Mouse (Mus musculus): Measurements from ENCODE around the gene Ubac2. TPM values are rescaled to one million over a fixed set of nuclear protein-coding genes. Genes with fewer than 3 reads are reported as not detected.

Ubac2 gene
- polyA plus RNA-seq, 1 experiment from 2014 or later = 51.1 TPM

DNA sequence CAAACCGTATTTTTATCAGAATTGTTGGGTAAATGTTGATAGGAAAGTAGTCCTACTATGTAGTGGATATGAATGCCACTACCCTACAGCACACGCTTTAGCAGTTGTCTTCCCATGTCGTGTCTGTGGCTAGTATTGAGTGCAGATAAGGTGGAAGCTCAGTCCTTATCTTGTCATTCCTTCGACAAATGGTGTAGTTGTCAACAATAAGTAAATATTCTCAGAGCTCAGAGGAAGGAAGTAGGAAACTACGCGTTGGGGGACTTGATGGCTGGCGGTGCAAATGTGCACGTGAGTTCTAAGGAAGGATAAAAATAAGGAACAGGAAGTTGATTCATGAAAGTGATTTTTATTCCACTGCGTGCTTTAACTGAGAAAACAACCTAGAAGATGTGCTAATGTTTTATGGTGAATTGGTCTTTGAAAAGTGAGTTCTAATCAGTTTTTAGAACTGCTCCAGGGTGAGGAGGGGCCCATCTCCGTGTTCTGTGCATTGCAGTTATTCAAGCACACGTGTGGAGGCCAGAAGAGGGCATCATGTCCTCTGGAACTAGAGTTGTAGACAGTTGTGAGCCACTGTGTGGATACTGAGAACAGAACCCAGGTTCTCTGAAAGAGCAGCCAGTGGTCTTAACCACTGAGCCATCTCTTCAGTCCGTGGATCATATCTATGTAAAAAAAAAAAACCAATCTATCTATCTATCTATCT is 51.0 kb downstream of the Ubac2 start:
- Histone ChIP-seq H3K9ac (no peak overlapping the region), H3K36me3 (peaks cover 6% of the 10 kb centered on the region; the same call in 1 of the 2 replicates), H3K27me3 (no peaks in the 10 kb centered on the region), H3K9me3 (no peaks in the 10 kb centered on the region), H3K4me2 (no peak overlapping the region), H3K4me3 (no peak overlapping the region), H3K27ac (replicated peaks) (no peak overlapping the region), H3K4me1 (replicated peaks) (no peaks in the 10 kb centered on the region)
- no peak for ATAC-seq (ENCODE audit: low FRiP score, low read depth)
- WGBS = 89% methylated on average over 12 of the region's 12 CpGs

DNA sequence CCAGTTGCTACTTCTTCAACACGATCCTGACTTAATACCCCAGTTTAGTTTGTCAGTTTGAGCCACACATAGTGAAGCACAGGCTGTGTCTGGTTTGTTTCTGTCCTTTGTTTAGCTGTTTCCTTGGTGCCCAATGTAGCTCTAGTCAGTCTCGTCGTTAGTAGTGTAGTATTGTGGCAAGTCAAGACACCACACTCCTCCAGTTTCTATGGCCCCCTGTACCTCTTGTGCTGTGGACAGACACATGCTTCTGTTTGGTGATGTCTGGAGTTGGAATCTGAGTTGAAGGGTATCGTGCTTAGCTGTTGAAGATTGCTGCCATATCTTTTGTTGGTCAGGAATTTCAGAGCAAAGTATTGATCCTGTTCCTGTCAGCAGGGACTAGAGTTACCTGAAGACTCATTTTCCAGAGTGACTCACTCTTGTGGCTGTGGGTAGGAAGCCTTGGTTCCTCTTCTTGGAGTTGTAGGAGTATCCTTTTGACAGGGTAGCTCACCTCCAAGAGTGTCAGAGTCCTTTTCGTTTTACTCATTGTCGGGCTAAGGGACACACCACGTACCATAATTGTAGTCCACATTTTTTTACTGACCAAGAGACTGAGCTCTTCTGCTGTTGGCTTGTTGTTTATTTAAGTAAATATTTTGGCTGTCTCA is 52.4 kb downstream of the Ubac2 start:
- H3K9ac ChIP-seq = no peak overlapping the region
- WGBS = 81% methylated on average over 7 of the region's 7 CpGs
- no peaks in the 10 kb centered on the region for H3K9me3 ChIP-seq
- H3K27me3 ChIP-seq = no peaks in the 10 kb centered on the region
- no peaks in the 10 kb centered on the region for H3K4me1 ChIP-seq (replicated peaks)
- H3K27ac ChIP-seq (replicated peaks) = no peak overlapping the region
- no peak for ATAC-seq (ENCODE audit: low FRiP score, low read depth)
- H3K36me3 ChIP-seq = peaks cover 8% of the 10 kb centered on the region; the same call in 1 of the 2 replicates
- no peak overlapping the region for H3K4me2 ChIP-seq
- H3K4me3 ChIP-seq = no peak overlapping the region

DNA sequence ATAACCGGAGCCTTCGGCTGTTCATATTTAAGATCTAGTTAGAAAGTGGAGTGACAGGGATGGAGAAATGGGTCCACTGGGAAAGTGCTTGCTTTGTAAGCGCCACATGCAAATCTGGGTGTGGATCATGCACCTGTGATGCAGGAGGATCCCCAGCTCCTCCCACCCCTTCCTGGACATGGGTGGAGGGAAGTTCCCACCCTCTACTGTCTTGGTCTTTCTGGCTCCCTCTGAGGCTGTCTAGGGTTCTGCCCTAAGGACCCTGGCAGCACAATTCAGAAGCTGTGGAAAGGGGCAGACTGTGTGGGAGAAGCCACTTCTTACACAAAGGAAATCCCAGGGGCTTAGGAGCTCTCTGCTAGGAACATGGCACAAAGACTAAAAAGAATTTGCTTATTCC is 53.2 kb downstream of the Ubac2 start:
- ATAC-seq (ENCODE audit: low FRiP score, low read depth) = no peak
- H3K9ac ChIP-seq = no peak overlapping the region
- no peaks in the 10 kb centered on the region for H3K27me3 ChIP-seq
- peaks cover 8% of the 10 kb centered on the region; the same call in 1 of the 2 replicates for H3K36me3 ChIP-seq
- H3K4me2 ChIP-seq = no peak overlapping the region
- no peaks in the 10 kb centered on the region for H3K9me3 ChIP-seq
- WGBS = 89% methylated on average over 3 of the region's 3 CpGs
- H3K4me3 ChIP-seq = no peak overlapping the region
- H3K27ac ChIP-seq (replicated peaks) = no peak overlapping the region
- no peaks in the 10 kb centered on the region for H3K4me1 ChIP-seq (replicated peaks)

GRCm38 (mm10) chr14:121932180-121932579 is 53.8 kb downstream of the Ubac2 start:
- Histone ChIP-seq H3K4me3 (no peak overlapping the region), H3K9ac (no peak overlapping the region), H3K4me1 (replicated peaks) (no peaks in the 10 kb centered on the region), H3K27ac (replicated peaks) (no peak overlapping the region), H3K4me2 (no peak overlapping the region), H3K9me3 (no peaks in the 10 kb centered on the region), H3K27me3 (no peaks in the 10 kb centered on the region), H3K36me3 (peaks cover 8% of the 10 kb centered on the region; the same call in 1 of the 2 replicates)
- 89% methylated on average over 4 of the region's 4 CpGs for WGBS
- ATAC-seq (ENCODE audit: low FRiP score, low read depth) = no peak

DNA sequence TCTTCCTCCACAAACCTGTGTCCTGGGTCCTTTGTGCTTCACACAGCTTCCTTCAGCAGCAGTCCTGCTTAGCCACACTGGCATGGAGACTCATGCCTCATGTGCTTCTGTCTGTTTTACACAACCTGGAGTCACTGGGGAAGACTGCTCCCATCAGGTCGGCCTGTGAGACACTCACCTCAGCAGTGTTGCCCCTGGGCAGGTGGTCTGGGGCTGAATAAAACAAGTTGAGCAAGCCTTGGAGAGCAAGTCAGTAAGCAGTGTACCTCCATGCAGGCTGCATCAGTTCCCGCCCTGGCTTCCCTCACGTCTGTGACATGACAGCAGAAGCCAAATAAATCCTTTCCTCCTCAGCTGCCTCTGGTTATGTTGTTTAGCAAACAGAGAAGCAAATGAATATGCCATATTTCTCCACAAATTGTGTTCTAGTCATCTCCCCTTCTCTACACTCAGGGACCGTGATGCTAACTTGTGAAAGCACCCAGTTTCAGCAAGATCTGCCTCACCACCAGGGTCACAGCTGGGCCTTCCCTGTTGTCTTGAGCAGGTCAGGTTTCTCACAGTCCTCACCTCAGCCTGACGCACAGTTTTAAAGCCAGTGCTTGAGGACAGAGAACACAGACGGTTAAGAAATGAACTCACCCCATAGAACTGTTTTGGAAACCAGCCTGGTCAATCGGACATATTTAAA is 55.6 kb downstream of the Ubac2 start:
- 95% methylated on average over 7 of the region's 7 CpGs for WGBS
- no peak for ATAC-seq (ENCODE audit: low FRiP score, low read depth)
- Histone ChIP-seq H3K9me3 (no peaks in the 10 kb centered on the region), H3K4me2 (no peak overlapping the region), H3K4me3 (no peak overlapping the region), H3K27ac (replicated peaks) (no peak overlapping the region), H3K9ac (no peak overlapping the region), H3K36me3 (peaks cover 8% of the 10 kb centered on the region; the same call in 1 of the 2 replicates), H3K27me3 (no peaks in the 10 kb centered on the region), H3K4me1 (replicated peaks) (no peaks in the 10 kb centered on the region)

DNA sequence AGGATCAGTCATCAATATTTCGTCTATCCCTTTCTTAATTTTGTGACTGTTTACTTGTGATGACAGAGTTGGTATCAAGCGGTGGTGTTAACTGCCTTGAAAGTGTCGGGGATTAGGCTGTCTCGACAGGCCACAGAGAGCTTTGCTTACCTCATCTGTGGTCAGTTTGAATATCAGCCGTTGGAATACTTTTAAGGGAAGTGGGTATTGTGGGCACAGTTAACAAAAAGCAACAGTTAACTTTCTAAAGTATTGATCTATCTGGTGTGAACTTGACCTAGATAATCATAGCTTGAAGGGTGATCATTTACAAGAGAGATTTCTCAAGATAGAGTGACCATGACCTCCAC is 56.2 kb downstream of the Ubac2 start:
- Histone ChIP-seq H3K9me3 (no peaks in the 10 kb centered on the region), H3K27ac (replicated peaks) (no peak overlapping the region), H3K4me1 (replicated peaks) (no peaks in the 10 kb centered on the region), H3K27me3 (no peaks in the 10 kb centered on the region), H3K4me2 (no peak overlapping the region), H3K9ac (no peak overlapping the region), H3K36me3 (peaks cover 8% of the 10 kb centered on the region; the same call in 1 of the 2 replicates), H3K4me3 (no peak overlapping the region)
- 96% methylated on average over 5 of the region's 5 CpGs for WGBS
- ATAC-seq (ENCODE audit: low FRiP score, low read depth) = no peak

DNA sequence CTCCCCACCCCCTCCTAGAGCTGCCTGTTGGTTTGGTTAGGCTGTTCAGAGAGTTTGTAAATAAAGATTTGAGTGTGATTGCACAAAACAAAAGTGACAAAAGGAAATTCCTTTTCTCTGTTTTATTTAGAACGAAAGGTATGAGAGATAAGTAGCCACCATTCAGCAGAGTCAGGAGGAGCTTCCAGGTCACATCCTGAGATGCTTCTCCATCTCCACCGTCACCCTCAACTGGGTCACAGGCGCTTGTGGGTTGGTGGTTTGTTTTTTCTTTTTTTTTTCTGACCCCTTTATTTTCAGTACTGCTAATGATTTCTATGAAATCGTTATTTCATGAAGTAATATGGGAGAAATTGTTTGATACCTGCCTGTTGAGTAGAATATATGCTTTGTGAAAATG is 57.9 kb downstream of the Ubac2 start:
- Histone ChIP-seq H3K27me3 (no peaks in the 10 kb centered on the region), H3K4me3 (no peak overlapping the region), H3K4me2 (no peak overlapping the region), H3K36me3 (peaks cover 8% of the 10 kb centered on the region; the same call in 1 of the 2 replicates), H3K4me1 (replicated peaks) (no peaks in the 10 kb centered on the region), H3K27ac (replicated peaks) (no peak overlapping the region), H3K9ac (no peak overlapping the region), H3K9me3 (no peaks in the 10 kb centered on the region)
- no peak for ATAC-seq (ENCODE audit: low FRiP score, low read depth)
- 95% methylated on average over 4 of the region's 4 CpGs for WGBS

GRCm38 (mm10) chr14:121936856-121937255 is 58.4 kb downstream of the Ubac2 start:
- H3K27ac ChIP-seq (replicated peaks) = no peak overlapping the region
- 82% methylated on average over 8 of the region's 8 CpGs for WGBS

GRCm38 (mm10) chr14:121937601-121938255 is 59.3 kb downstream of the Ubac2 start:
- ATAC-seq (ENCODE audit: low FRiP score, low read depth) = no peak
- peaks cover 8% of the 10 kb centered on the region; the same call in 1 of the 2 replicates for H3K36me3 ChIP-seq
- WGBS = 87% methylated on average over 11 of the region's 11 CpGs
- 0 out of 2 replicates have a peak, but pooled peaks cover under 1% of the 10 kb centered on the region for H3K9me3 ChIP-seq
- no peaks in the 10 kb centered on the region for H3K4me1 ChIP-seq (replicated peaks)
- H3K4me3 ChIP-seq = no peak overlapping the region
- no peaks in the 10 kb centered on the region for H3K27me3 ChIP-seq
- H3K27ac ChIP-seq (replicated peaks) = no peak overlapping the region
- H3K4me2 ChIP-seq = no peak overlapping the region
- no peak overlapping the region for H3K9ac ChIP-seq

More at GRCm38 (mm10) chr14:121936856-121937255, 58.4 kb downstream of the Ubac2 start:
- no peaks in the 10 kb centered on the region for H3K27me3 ChIP-seq
- H3K9ac ChIP-seq = no peak overlapping the region
- H3K4me3 ChIP-seq = no peak overlapping the region
- H3K36me3 ChIP-seq = peaks cover 8% of the 10 kb centered on the region; the same call in 1 of the 2 replicates
- H3K4me1 ChIP-seq (replicated peaks) = no peaks in the 10 kb centered on the region
- no peaks in the 10 kb centered on the region for H3K9me3 ChIP-seq
- ATAC-seq (ENCODE audit: low FRiP score, low read depth) = no peak
- no peak overlapping the region for H3K4me2 ChIP-seq

- H3K27ac ChIP-seq (replicated peaks) = no peak overlapping the region
- no peak overlapping the region for H3K4me2 ChIP-seq
- peaks cover 6% of the 10 kb centered on the region; the same call in 1 of the 2 replicates for H3K9me3 ChIP-seq
- no peaks in the 10 kb centered on the region for H3K4me1 ChIP-seq (replicated peaks)
- ATAC-seq (ENCODE audit: low FRiP score, low read depth) = no peak
- H3K27me3 ChIP-seq = no peaks in the 10 kb centered on the region
- H3K4me3 ChIP-seq = no peak overlapping the region
- WGBS = 95% methylated on average over 11 of the region's 11 CpGs
- H3K9ac ChIP-seq = no peak overlapping the region
- H3K36me3 ChIP-seq = peaks cover 8% of the 10 kb centered on the region; the same call in 1 of the 2 replicates
These were observed 60.1 kb downstream of the Ubac2 start for GRCm38 (mm10) chr14:121938256-121939191.

DNA sequence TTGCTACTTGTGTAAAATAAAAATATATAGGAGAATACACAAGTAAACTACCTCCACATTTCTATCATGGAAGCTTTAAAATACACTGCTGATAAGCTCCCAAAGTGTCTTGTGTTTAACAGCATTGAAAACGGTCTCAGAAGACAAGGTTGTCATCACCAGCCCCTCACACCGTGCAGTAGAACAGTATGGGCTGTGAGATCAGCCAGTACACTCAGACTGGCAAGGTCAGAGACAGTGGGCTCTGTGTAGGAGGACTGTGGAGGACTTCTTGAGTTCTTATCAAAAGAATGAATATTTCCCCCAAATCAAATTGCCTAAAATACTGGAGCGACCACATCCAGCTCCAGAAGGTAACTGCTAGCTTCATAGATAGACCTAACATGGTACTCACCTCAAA is 61.2 kb downstream of the Ubac2 start:
- Histone ChIP-seq H3K9ac (no peak overlapping the region), H3K4me3 (no peak overlapping the region), H3K4me1 (replicated peaks) (no peaks in the 10 kb centered on the region), H3K4me2 (no peak overlapping the region), H3K27ac (replicated peaks) (no peak overlapping the region), H3K9me3 (peaks cover 6% of the 10 kb centered on the region; the same call in 1 of the 2 replicates), H3K36me3 (peaks cover under 1% of the 10 kb centered on the region; the same call in 1 of the 2 replicates), H3K27me3 (no peaks in the 10 kb centered on the region)
- 96% methylated on average over 3 of the region's 3 CpGs for WGBS
- no peak for ATAC-seq (ENCODE audit: low FRiP score, low read depth)

Measured in hindbrain, embryonic 15.5 days (tissue).